ENCODE assay signal across 8 mouse cellular contexts in genomic region chr17:3792597-3792996, GRCm38 (mm10).
DNase-seq lines count a peak whose midpoint lies in the region; ATAC-seq and TF ChIP-seq lines count a peak whose summit lies in the region.

No protein-coding gene starts in this region.

- no peak overlapping the region for H3K4me3 ChIP-seq in heart, adult 2 months
- H3K4me3 ChIP-seq in heart, embryonic 11.5 days (ENCODE audit: low read depth, low read length), result no peak overlapping the region
- H3K4me3 ChIP-seq in intestine, embryonic 16.5 days (ENCODE audit: low read length), result no peak overlapping the region
- no peak overlapping the region for H3K4me3 ChIP-seq in lung, adult 2 months (replicated peaks; ENCODE audit: extremely low read depth, low read depth, low read length)

- TF ChIP-seq CTCF in heart, adult 2 months (IDR thresholded peaks at IDR 0.05), result peak; percentile 60
- TF ChIP-seq CTCF in lung, adult 2 months (IDR thresholded peaks at IDR 0.05; ENCODE audit: insufficient read depth, low read length), result peak; percentile 21; the same call in 1 of the 2 replicates

- no peak for TF ChIP-seq EP300 in heart, adult 2 months (IDR thresholded peaks at IDR 0.05; ENCODE audit: insufficient read depth, low read depth, low read length)

- intact Hi-C loops in heart, adult 2 months (cut with DNase I), result loop anchor here (1.0 kb wide), 1 partner anchor 221 kb away; no protein-coding TSS in a partner anchor

- no peaks in the 10 kb centered on the region for H3K4me1 ChIP-seq in heart, adult 2 months (ENCODE audit: control insufficient read depth, insufficient read depth, low read length)
- H3K4me1 ChIP-seq in heart, embryonic 11.5 days (ENCODE audit: control insufficient read depth, insufficient read depth, low read length), result no peaks in the 10 kb centered on the region
- no peaks in the 10 kb centered on the region for H3K4me1 ChIP-seq in intestine, embryonic 16.5 days (ENCODE audit: control insufficient read depth, insufficient read depth, low read length)
- H3K4me1 ChIP-seq in lung, adult 2 months (ENCODE audit: control insufficient read depth, insufficient read depth, low read length), result no peaks in the 10 kb centered on the region

- H3K9ac ChIP-seq in heart, adult 2 months (ENCODE audit: low read depth, low read length), result no peak overlapping the region
- H3K9ac ChIP-seq in heart, embryonic 11.5 days (ENCODE audit: low read depth, low read length), result no peak overlapping the region
- H3K9ac ChIP-seq in intestine, embryonic 16.5 days (ENCODE audit: low read depth, low read length), result no peak overlapping the region

- DNase-seq in heart, adult 2 months, result no peak
- DNase-seq in MN1 (ENCODE audit: low spot score), result peak; percentile 36
- peak; percentile 50 for DNase-seq in embryo, embryonic 11 days
- no peak for DNase-seq in lung, adult 2 months
- DNase-seq in right cerebral cortex, postnatal 25 days, result peak; percentile 8

- H3K79me2 ChIP-seq in heart, adult 2 months (replicated peaks; ENCODE audit: control insufficient read depth, insufficient read depth, low read length), result no peaks in the 10 kb centered on the region

- H3K27me3 ChIP-seq in heart, adult 2 months (ENCODE audit: control insufficient read depth, insufficient read depth, low read length), result no peaks in the 10 kb centered on the region
- no peaks in the 10 kb centered on the region for H3K27me3 ChIP-seq in heart, embryonic 11.5 days (ENCODE audit: control insufficient read depth, insufficient read depth, low read length)
- no peaks in the 10 kb centered on the region for H3K27me3 ChIP-seq in intestine, embryonic 16.5 days (replicated peaks; ENCODE audit: control insufficient read depth, insufficient read depth, low read length)

- ATAC-seq in heart, embryonic 11.5 days (replicated peaks; ENCODE audit: insufficient number of reproducible peaks, low FRiP score, low TSS enrichment), result no peak
- ATAC-seq in intestine, embryonic 16.5 days, result peak; percentile 50
- no peak for ATAC-seq in inflammation-experienced regulatory T-cells, adult 6 months

- H3K9me3 ChIP-seq in heart, embryonic 11.5 days (replicated peaks; ENCODE audit: control insufficient read depth, low read length), result no peaks in the 10 kb centered on the region
- no peaks in the 10 kb centered on the region for H3K9me3 ChIP-seq in intestine, embryonic 16.5 days (ENCODE audit: control insufficient read depth, low read length)

- no peaks in the 10 kb centered on the region for H3K36me3 ChIP-seq in heart, adult 2 months (ENCODE audit: control insufficient read depth, insufficient read depth, low read length)
- H3K36me3 ChIP-seq in heart, embryonic 11.5 days (ENCODE audit: control insufficient read depth, insufficient read depth, low read length), result no peaks in the 10 kb centered on the region
- no peaks in the 10 kb centered on the region for H3K36me3 ChIP-seq in intestine, embryonic 16.5 days (ENCODE audit: control insufficient read depth, insufficient read depth, low read length)

- WGBS in heart, adult 2 months, result 24% methylated on average over 2 of the region's 2 CpGs
- 26% methylated on average over 2 of the region's 2 CpGs for WGBS in heart, embryonic 11.5 days (ENCODE audit: insufficient replicate concordance)
- WGBS in intestine, embryonic 16.5 days, result 18% methylated on average over 2 of the region's 2 CpGs
- WGBS in lung, adult 2 months, result 21% methylated on average over 2 of the region's 2 CpGs

- H3K27ac ChIP-seq in heart, adult 2 months, result no peak overlapping the region
- H3K27ac ChIP-seq in heart, embryonic 11.5 days (ENCODE audit: low read depth, low read length), result no peak overlapping the region
- H3K27ac ChIP-seq in intestine, embryonic 16.5 days (ENCODE audit: low read length), result no peak overlapping the region

- TF ChIP-seq POLR2A in heart, adult 2 months (IDR thresholded peaks at IDR 0.05; ENCODE audit: insufficient read depth, low read depth, low read length), result no peak
- no peak for TF ChIP-seq POLR2A in lung, adult 2 months (IDR thresholded peaks at IDR 0.05; ENCODE audit: borderline replicate concordance, extremely low read depth, low read depth, low read length)

- no peak overlapping the region for H3K4me2 ChIP-seq in heart, embryonic 11.5 days
- H3K4me2 ChIP-seq in intestine, embryonic 16.5 days (ENCODE audit: low read depth, low read length), result no peak overlapping the region

Comparison
In these comparisons a context has a peak if more than half of its experiments do, and no peak if none do; other contexts are left out.
1. DNase-seq: peak in MN1 (single experiment), embryo, embryonic 11 days (single experiment) and right cerebral cortex, postnatal 25 days (single experiment); none in heart, adult 2 months (0 of 2) and lung, adult 2 months (single experiment).